Mouse (Mus musculus): Measurements from ENCODE around the gene Stub1.

The Stub1 gene

DNA sequence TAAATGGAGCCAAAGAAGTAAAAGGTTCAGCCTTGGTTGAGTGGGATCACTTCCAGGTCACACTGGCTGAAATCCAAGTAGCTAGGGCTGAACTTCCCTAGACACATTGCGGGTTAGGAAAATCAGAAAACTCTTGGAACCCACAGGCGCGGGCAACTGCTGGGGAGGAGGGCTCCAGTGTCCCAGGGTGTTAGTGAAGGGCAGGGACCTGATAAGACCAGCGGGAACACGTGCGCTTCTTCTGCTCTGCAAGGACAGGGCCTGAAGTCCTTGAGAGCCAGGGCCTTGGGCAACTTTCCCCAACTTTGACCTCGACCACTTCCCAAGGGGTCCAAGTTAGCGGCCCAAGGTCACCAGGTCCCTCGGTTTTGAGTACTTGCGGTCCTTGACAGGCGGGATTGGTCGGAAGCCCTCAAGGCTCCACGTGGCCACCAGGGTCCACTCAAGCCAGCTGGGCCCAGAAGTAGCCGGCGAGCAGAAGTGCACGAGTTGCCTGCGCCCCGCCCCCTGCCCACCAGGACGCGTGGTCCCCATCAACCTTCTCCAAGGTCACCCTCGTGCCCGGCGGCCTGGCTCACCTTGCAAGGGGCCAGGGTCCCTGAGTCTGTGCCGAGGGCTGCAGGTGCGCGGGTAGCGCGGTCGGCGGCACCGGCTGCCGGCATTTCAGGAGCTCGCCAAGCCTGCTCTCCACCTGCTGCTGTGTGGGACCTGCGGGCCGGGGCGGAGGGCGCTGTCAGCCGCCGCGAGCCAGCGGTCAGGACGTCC is 34.8 kb upstream of the Stub1 start:
- DNase-seq = peak; percentile 78

DNA sequence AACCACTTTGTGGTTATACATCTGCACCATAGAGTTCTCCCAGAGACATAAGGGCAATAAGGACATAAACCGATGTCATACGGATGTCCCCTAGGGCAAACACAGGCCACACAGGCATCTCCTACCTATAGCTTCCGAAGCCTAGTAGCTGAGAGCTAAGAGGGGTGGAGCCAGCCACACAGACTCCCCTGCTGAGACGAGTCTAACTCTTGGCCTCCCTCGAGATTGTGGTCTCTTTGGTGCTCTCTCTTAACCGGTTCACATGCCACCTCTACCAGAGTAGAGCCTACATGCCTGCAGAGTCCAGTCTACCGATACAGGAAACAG is 34.3 kb upstream of the Stub1 start:
- DNase-seq = no peak

DNA sequence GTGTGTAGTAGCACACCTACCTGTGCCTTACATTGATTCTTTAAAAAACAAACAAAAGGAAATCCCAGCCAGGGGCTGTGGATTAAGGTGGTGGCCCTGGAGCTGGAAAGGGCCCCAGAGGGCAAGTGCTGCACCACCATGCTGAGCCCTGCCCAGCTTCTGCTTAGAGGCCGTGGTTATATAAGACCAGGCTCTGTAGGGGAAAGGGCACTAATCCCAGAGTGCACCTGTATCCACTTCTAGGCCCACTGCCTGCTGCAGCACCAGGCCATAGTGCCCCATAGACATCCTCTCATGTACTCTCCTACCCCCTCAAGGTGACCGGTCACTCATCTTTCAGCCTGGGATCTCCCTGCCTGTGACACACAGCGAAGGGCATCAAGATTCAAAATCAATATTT is 33.0 kb upstream of the Stub1 start:
- no peak for DNase-seq

DNA sequence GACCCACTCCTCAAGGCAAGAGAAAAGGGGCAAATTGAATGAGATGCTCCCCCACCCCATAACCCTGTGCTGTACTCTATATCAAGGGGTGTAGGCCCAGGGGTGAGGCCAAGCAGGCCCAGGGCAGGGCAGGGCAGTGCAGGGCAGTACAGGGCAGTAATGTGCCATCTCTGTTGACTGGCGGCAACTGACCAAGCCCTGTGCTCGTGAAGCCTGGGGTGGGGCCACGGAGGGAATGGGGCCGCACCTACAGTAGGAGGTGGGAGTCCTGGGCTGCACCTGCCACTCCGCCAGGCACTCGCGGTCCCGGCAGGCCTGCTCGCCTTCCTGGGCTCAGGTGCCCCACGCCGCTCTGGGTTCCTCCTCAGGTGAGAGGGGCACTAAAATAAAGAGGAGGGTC is 32.1 kb upstream of the Stub1 start:
- DNase-seq = no peak

DNA sequence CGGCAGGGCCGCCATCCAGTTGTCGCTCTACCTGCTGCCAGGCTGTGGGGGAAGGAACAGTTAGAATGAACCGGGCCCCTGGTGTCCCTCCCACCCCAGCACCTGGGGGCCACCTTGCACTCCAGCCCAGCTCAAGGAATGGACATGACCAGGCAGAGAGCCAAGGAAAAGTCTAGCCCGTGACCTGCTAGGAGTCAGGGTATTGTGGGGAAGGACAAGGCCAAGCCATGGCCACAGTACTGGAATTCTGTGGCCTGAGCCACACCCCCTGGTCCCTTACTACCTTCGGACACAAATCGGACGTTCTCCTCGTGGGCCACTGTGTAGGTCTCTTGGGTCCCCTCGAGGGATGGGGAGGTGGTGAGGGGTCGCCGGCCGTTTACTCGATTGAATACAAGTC is 31.1 kb upstream of the Stub1 start:
- no peak for DNase-seq

DNA sequence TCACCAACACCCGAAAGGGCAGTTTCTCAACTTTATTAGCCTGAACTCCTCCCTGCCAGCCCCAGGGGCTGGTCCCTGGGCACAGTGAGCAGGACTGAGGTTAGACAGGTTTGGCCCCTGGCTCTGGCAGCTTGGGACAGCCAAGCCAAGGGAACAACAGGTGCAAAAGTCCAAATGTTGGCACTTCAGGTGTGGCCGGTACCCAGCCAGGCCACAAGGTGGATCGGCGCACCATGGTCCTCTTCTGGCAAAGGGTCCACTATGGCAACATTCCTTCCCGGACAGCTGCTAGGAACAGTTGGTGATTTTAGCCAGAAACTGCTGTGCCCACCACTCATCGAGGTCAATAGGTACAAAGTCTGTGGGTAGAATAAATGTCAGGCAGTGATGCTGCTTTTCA is 30.5 kb upstream of the Stub1 start:
- no peak for DNase-seq

DNA sequence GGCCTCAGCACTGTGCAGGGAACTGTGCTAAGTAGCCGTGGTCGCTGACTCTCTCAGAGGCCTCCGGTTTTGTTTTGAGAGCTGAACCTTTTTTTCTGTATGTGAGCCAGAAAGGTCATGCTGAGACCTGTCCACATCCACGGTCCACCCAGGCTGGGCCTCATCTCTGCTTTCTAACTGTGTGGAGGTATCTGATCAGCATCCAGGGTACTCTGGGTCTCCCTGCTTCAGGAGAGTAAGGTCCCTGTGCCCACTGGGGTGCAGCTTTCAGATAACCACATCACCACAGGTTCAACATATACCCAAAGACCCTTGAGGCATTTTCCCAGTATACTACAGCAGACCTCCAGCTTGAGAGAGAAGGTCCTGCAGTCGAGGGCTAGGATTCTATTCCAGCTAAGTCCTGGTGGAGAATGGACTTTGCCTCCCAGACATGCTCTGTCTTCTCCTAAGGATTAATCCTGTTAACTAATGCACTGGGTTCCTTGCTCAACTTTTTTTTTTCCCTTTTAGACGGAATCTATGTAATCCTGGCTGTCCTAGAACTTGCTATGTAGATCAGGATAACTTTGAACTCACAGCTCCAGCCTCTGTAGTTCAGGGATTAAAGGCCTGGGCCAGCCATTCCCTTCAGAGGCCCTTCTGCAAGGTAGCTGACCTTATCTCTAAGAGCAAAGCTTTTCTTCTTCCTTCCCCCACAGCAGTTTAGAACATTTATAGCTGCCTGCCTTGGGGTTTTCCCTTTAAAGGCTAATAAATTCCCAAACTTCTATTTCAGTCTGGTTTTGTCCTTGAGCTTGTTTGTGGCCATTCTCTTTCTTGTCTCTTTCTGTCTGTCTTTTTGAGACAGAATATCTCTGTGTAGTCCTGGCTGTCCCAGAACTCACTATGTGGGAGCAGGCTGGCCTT is 28.8 kb upstream of the Stub1 start:
- DNase-seq = no peak

DNA sequence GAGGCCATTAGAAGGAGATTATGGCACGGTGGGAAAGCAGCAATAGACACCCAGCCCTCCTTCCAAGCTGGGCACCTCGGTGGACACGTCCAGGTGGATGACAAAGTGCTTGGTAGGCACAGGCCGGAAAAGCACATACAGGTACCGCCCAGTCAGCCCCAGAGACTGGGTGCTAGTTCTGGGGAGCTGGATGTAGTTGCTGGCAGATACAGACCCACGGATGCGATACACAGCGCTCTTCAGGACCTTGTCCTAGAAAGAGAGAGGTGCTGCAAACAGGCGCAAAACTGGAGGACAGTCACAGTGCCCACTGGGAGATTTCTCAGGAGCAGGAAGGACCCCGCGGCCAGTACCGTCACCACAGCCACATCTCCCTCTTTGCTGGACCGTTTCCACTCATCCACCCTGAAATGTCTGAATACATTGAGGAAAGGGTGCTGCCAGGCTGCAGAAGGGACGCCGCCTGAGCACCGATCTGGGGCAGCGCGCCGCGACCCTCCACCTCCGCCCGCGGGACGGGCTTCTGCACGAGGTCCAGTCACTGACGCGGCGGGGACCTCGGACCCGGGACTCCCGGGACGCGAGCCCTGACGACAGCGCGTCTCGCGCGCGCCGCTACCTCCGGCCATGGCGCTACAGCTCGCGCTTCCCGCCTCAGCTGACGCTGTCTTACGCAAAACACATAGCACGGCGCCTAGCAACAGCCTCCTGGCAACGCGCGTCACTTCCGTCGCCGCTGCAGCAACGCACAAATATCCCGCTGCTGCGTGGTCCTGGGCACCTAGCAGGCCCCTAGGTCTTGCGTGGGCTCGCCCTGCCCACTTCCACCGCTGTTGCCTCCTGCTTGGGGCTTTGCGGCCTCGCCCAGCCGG is 27.9 kb upstream of the Stub1 start, which contains the start of gene Wdr90:
Gene Wdr90, minus strand, starts transcription at position 670 of the 872 bp plus-strand sequence.
- DNase-seq = peak; percentile 96

DNA sequence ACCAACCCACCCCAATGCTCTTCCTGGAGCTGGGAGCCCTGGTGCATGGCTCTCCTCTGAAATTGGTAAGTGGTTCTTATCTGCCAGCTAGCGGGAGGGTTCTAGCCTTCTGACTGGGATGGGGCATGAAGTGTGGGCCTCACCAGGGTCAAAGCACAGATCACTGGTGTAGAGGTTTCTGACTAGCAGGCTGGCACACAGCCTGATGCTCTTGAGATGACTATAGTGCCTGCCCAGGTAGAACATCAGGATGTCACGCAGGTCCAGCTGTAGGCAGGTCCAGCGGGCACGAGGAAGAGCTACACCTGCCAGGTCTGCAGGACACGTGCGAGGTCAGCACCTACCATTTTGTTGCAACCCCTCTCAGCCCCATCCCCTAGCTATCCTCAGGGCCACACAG is 27.0 kb upstream of the Stub1 start:
- DNase-seq = no peak

DNA sequence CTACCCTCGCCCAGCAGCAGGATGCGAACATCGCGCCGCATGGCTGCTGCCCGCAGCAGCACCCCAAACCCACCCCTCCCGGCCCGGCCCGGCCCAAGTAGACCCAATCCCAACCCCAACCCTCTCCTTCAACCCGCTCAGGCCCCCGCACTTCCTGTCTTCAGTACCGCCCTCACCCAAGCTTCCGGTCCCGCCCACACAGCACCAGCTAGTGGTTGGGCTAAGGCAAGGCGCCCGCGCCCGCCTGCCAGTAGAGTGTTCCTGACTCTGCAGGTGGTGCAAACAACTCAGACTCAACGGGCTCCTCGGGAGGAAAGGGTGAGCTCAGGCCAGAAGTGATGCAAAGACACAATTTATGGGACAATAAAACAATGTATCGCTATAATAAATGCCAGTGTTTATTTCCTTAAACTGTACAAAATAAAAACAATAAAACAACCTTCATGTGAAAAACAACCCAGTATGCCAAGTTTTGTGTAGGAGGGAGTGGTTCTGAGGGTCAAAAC is 11.2 kb upstream of the Stub1 start, which contains the start of gene Rhot2:
Gene Rhot2, minus strand, starts transcription at position 456 of the 506 bp plus-strand sequence.
- DNase-seq = peak; percentile 97

DNA sequence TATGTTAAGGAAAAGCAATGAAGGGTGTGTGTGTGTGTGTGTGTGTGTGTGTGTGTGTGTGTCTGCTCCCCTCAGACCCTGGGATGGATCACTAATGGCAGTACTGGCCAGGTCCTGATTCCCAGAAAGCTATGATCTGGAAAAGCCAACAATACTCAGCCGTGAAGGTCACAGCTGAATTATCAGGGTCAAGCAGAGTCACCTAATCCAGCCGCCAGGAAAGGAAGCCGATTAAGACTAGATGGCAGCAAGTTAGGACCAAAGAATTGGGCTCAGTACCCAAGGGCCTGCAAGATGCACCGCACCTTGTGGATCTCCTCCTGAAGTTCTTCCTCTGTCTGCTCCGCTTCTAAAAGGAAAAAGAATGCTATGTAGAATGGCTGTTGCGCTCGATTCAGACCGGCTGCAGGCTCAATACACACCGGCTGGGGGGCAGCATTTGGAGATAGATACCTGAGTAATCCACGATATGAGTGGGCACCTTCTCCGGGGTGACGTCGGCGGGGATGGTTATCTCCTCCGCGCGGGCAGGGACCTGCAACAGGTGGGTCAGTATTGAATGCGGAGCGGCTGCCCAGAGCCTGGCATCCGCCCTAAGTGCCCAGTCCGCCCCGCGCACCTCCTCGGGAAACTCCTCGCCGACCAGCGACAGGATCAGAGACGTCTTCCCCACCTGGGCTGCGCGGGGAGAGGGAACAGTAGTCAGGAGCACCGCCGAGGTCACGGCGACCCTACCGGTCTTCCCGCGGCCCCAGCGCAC is 10.6 kb upstream of the Stub1 start:
- DNase-seq = peak; percentile 21

DNA sequence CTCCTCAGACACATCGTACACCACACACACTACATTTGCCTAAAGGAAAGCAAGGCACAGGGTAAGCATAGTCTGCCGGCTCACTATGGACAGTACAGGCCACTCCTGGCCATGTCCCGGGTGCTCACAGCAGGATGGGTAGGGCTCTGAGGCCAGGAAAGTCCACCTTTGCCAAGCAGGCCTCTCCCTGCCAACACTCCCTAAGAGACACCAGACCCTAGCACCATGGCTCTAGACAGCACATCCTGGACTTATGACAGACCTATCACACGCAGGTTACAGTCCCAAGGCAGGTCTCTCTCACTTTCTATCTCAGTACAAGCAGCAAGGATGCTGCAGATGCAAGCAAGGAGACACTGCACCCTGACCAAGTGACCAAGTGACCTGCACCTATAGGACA is 9.9 kb upstream of the Stub1 start:
- no peak for DNase-seq

DNA sequence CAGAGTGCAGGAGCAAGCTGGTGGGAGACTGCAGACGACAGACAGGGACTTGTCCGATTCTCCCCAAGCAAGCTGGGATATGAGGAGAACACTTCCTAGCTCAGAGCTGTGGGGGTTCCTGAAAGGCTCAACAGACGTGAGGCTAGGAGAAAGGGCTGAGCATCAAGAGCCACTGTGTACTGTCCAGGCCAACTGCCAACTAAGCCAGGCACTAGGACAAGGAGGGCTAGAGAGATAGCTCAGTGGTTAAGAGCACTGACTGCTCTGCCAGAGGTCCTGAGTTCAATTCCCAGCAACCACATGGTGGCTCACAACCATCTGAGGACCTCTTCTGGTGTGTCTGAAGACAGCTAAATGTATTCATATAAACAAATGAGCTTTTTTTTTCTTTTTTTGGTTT is 9.3 kb upstream of the Stub1 start:
- no peak for DNase-seq

DNA sequence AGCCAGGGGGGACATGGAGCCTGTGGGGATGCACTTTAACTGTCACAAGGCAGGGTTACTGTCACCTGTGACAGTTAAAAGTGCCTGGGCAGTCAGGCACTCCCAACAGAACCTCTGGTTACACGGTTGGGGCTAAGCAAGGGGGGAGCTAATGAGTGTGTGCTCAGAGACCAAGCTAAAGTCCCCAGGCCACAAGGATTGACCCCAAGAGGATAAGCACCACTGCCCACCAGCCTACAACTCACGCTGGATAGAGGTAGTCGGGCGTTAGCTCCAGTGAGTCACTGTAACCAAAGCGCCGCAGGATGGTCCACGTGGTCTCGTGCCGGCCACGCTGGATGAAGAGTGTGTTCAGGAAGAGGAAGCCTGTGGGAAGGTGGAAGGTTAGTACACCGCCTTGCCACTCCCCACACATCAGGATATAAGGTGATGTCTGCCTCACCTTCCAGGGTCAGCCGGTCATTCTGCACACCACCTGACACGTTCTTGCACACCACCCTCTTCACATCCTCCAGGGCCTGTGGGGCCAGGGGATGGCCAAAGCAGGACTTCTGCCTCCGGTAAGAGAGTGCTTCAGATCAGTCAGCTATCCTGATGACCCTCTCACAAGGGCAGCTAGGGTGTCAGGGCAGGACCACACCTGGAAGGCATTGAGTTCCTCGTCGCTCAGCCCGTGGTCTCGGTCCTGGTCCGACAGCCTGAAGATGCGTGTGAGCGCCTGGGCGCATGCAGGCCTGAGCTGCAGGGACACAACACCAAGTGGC is 8.1 kb upstream of the Stub1 start, which contains the start of gene Gm20683:
Gene Gm20683, minus strand, starts transcription at position 647 of the 764 bp plus-strand sequence.
- no peak for DNase-seq

DNA sequence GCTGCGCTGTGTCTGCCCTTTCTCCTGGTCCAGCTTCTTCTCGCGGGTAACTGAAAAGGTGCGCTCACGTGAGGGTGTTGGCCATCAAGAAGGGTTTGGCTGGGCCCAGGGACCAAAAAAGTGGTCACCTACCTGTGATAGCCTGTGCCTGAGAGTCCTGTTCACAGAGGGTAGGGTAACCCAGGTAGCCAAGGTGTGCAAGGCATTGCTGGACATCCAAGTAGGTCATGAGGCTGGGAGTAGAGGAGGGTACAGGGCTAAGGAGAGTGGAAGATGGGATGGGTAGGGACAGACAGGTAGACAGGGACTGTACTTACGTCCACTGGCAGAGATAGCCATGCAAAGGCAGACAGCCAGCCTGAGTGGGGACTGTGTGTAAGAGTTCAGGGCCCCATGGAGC is 7.3 kb upstream of the Stub1 start:
- DNase-seq = no peak

DNA sequence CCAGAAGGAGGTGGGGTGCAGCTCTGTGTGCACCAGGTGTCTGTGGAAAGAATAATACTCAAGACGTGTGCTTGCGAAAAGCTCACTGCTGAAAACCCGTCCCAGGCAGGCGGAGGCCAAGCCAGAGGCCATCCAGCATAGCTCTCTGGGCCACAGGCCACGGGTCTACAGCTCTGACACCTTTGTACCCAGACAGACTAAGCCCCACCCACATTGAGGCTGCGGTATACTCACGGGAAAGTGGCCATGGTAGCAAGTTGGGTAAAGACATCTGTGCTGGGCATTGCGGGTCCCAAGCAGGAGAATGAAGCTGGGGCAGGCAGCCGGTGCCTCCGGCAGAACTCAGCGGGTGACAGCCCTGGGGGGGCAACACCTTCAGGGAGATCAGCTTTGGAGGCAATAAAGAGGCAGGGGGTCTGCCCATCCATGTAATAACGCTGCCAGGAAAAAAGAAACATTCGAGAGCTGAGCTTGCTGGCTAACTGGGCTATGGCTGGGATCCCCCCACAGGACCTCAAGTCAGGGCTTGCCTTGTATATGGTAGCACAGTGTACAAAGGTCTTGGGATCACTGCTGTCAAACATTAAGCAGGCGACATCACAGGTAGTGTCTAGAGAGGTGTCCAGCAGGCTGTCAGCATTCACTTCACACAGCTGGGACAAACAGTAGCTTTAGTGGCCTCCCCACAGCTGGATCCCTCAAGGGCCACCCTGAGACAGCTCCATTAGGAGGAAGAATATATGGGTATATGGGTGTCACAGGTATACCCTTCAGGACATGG is 6.4 kb upstream of the Stub1 start:
- DNase-seq = peak; percentile 55

DNA sequence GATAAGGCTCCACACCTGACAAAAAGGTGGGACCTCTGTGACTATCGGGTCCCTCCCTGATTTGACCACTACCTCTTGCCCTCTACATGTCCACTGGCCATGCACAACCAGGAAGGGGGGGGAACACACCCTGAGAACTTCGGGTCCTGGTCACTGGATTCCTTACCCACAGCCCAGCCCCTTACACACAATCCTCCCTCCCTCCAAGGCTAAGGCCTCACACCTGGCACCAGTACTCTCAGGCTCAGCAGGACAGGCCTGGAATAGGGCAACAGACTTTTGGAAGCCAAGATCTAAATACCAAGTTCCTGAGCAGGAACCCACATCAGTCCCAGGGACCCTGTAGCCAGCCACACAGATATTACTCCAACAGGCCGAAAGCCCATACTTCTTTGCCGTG is 5.7 kb upstream of the Stub1 start:
- DNase-seq = peak; percentile 14

DNA sequence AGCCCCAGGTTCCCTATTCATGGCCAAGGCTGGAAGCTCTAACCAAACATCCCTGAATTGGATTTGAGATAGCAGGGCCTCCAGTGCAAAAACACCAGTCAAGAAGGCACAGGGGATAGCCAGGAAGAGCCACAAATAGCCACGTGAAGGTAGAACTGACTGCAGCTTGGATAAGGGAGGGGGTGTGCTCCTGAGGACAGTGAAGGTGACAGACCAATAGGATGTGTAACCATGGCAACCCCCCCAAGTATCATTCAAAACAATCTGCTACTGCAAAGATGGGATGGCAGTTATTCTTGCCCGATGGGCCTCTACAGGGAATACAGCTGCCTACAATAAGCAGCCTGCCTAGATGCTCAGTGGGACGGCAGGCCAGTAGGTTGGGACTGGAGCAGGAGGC is 4.3 kb upstream of the Stub1 start:
- no peak for DNase-seq

DNA sequence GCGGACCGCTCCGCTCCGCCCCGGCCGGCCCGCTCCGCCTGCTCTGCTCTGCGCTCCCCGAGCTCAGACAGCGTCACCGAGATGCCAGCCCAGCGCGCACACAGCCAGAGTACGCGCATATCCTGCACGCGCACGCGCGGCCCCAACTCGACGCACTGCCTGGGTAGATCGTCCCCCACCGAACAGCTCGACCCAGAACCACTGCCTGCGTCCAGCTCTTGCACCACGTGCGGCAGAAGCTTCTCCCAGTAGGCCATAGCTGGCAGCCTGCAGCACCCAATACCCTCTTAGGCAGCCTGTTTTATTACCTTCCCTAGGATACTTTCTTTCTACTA is 3.8 kb upstream of the Stub1 start, which contains the start of gene Rhbdl1:
Gene Rhbdl1, minus strand, starts transcription at position 220 of the 335 bp plus-strand sequence.
- DNase-seq = peak; percentile 84

DNA sequence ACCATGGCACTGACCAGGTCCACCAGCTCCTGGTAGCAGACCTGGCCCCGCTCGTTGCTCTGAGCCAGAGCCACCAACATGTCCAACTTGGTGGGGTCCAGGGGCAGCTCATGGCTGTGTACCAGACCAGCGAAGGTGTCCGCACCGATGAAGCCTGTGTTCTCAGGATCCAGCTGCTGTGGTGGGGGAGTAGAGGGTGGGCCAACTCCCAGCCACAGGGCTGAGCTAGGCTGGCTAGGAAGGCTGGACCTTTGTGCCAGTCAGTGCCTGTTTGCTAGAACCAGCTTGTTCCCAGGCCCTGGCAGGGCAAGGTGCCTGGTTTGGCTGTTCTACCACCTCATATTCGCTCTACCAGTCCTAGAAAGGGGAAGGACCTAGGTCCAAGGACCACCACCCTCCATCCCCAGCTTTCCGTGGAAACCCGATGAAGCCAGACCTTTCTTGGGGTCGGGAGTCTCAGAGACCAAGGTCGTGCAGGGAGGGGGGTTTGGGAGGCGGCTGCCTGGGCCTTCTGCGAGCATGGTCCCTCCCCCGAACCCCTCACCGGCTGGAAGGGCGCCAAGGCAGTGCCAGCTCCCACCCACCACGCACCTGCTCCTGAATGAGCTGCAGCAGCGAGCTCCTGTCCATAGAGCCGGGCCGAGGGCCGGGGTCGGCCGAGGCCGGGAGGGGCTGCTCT is 3.3 kb upstream of the Stub1 start:
- DNase-seq = peak; percentile 56

All from kidney, postnatal 10 days (tissue).